23 mouse cellular contexts compared by ENCODE assay signal in genomic region chr6:40388660-40389059, GRCm38 (mm10). TPM values are rescaled to one million over a fixed set of nuclear protein-coding genes. Genes with fewer than 3 reads are reported as not detected.
A peak's percentile ranks its signal among the peaks of the same experiment; 100 is the strongest.
DNase-seq lines count a peak whose midpoint lies in the region; ATAC-seq and TF ChIP-seq lines count a peak whose summit lies in the region.
"Had no signal": no experiment of that assay in that cellular context is flagged by ENCODE, and none has a peak within 500 bp of the region (broad histone marks: within the 10 kb centered on the region; RNA-seq: fewer than 3 reads in every experiment).

No protein-coding gene starts in this region.

- no peak for DNase-seq in heart, adult 2 months
- peak; percentile 11 for DNase-seq in midbrain, embryonic 14.5 days
- no peak for DNase-seq in midbrain, embryonic 10.5 days (ENCODE audit: low spot score)
- no peak for DNase-seq in ovary, adult 18-20 months (ENCODE audit: low spot score)
- DNase-seq in B cell, adult 2 months, result no peak
- DNase-seq: adrenal gland, adult 2 months; cerebellum, adult 11-12 months; cerebellum, postnatal 25 days had no signal

- no peaks in the 10 kb centered on the region for H3K9me3 ChIP-seq in heart, embryonic 13.5 days
- no peaks in the 10 kb centered on the region for H3K9me3 ChIP-seq in midbrain, embryonic 14.5 days (ENCODE audit: control insufficient read depth, low read length)
- H3K9me3 ChIP-seq in midbrain, embryonic 10.5 days (replicated peaks), result no peaks in the 10 kb centered on the region
- H3K9me3 ChIP-seq in liver, embryonic 12.5 days (replicated peaks), result no peaks in the 10 kb centered on the region
- H3K9me3 ChIP-seq in intestine, postnatal 0 days (ENCODE audit: control insufficient read depth), result no peaks in the 10 kb centered on the region
- H3K9me3 ChIP-seq: forebrain, embryonic 13.5 days; hindbrain, embryonic 10.5 days; kidney, embryonic 15.5 days; limb, embryonic 13.5 days; megakaryocyte, embryonic 14.5 days had no signal

- H3K27ac ChIP-seq in heart, embryonic 13.5 days (replicated peaks), result peak overlapping the region; percentile 20; the same call in 1 of the 2 replicates
- H3K27ac ChIP-seq in heart, adult 2 months, result no peak overlapping the region
- H3K27ac ChIP-seq in midbrain, embryonic 14.5 days (replicated peaks; ENCODE audit: low read depth, low read length), result no peak overlapping the region
- H3K27ac ChIP-seq in midbrain, embryonic 10.5 days (replicated peaks), result no peak overlapping the region
- no peak overlapping the region for H3K27ac ChIP-seq in liver, embryonic 12.5 days
- H3K27ac ChIP-seq in intestine, postnatal 0 days (ENCODE audit: low read depth, low read length), result no peak overlapping the region
- H3K27ac ChIP-seq: forebrain, embryonic 13.5 days; hindbrain, embryonic 10.5 days; kidney, embryonic 15.5 days; limb, embryonic 13.5 days had no signal

- no peaks in the 10 kb centered on the region for H3K79me2 ChIP-seq in heart, adult 2 months (replicated peaks; ENCODE audit: control insufficient read depth, insufficient read depth, low read length)

- no peak for TF ChIP-seq POLR2A in heart, adult 2 months (IDR thresholded peaks at IDR 0.05; ENCODE audit: insufficient read depth, low read depth, low read length)

- H3K4me2 ChIP-seq in heart, embryonic 13.5 days, result peak overlapping the region; percentile 29
- H3K4me2 ChIP-seq in midbrain, embryonic 14.5 days (ENCODE audit: low read length), result no peak overlapping the region
- H3K4me2 ChIP-seq in liver, embryonic 12.5 days, result peak overlapping the region; percentile 7; the same call in 1 of the 2 replicates
- H3K4me2 ChIP-seq in intestine, postnatal 0 days (replicated peaks; ENCODE audit: low read depth), result no peak overlapping the region
- H3K4me2 ChIP-seq: forebrain, embryonic 13.5 days; kidney, embryonic 15.5 days; limb, embryonic 13.5 days had no signal

- ATAC-seq in heart, embryonic 13.5 days (ENCODE audit: extremely low read depth, insufficient number of reproducible peaks, low FRiP score, low TSS enrichment), result no peak
- no peak for ATAC-seq in midbrain, embryonic 14.5 days (ENCODE audit: low FRiP score, low TSS enrichment)
- peak; percentile 82 for ATAC-seq in liver, embryonic 12.5 days
- no peak for ATAC-seq in intestine, postnatal 0 days
- ATAC-seq: forebrain, embryonic 13.5 days; inflammation-experienced regulatory T-cells, adult 6 months; lung, postnatal 0 days had no signal

- TF ChIP-seq CTCF in heart, adult 2 months (IDR thresholded peaks at IDR 0.05), result no peak
- no peak for TF ChIP-seq CTCF in intestine, postnatal 0 days (IDR thresholded peaks at IDR 0.05; ENCODE audit: low read depth)

- no peak for TF ChIP-seq EP300 in heart, adult 2 months (IDR thresholded peaks at IDR 0.05; ENCODE audit: insufficient read depth, low read depth, low read length)

- intact Hi-C loops in heart, adult 2 months (cut with DNase I), result no loop called here

- H3K4me3 ChIP-seq in heart, embryonic 13.5 days, result no peak overlapping the region; the same call in 1 of the 2 replicates
- no peak overlapping the region for H3K4me3 ChIP-seq in heart, adult 2 months
- no peak overlapping the region for H3K4me3 ChIP-seq in midbrain, embryonic 14.5 days (replicated peaks; ENCODE audit: low read depth, low read length)
- no peak overlapping the region for H3K4me3 ChIP-seq in midbrain, embryonic 10.5 days
- no peak overlapping the region for H3K4me3 ChIP-seq in liver, embryonic 12.5 days
- H3K4me3 ChIP-seq in intestine, postnatal 0 days (ENCODE audit: low read depth, low read length), result no peak overlapping the region
- H3K4me3 ChIP-seq: forebrain, embryonic 13.5 days; hindbrain, embryonic 10.5 days; kidney, embryonic 15.5 days; limb, embryonic 13.5 days; megakaryocyte, embryonic 14.5 days had no signal

- no peaks in the 10 kb centered on the region for H3K27me3 ChIP-seq in heart, embryonic 13.5 days (replicated peaks)
- H3K27me3 ChIP-seq in heart, adult 2 months (ENCODE audit: control insufficient read depth, insufficient read depth, low read length), result no peaks in the 10 kb centered on the region
- H3K27me3 ChIP-seq in midbrain, embryonic 14.5 days (ENCODE audit: control insufficient read depth, insufficient read depth, low read length), result no peaks in the 10 kb centered on the region
- no peaks in the 10 kb centered on the region for H3K27me3 ChIP-seq in midbrain, embryonic 10.5 days (ENCODE audit: low read depth, poor library complexity, severe bottlenecking)
- H3K27me3 ChIP-seq in liver, embryonic 12.5 days (replicated peaks), result no peaks in the 10 kb centered on the region
- no peaks in the 10 kb centered on the region for H3K27me3 ChIP-seq in intestine, postnatal 0 days (replicated peaks; ENCODE audit: control insufficient read depth, insufficient read depth, low read length)
- H3K27me3 ChIP-seq: forebrain, embryonic 13.5 days; kidney, embryonic 15.5 days; limb, embryonic 13.5 days; megakaryocyte, embryonic 14.5 days had no signal

- WGBS in heart, embryonic 13.5 days, result 17% methylated on average over 4 of the region's 4 CpGs
- 50% methylated on average over 4 of the region's 4 CpGs for WGBS in heart, adult 2 months
- WGBS in midbrain, embryonic 14.5 days, result 60% methylated on average over 4 of the region's 4 CpGs
- 67% methylated on average over 4 of the region's 4 CpGs for WGBS in midbrain, embryonic 10.5 days
- 17% methylated on average over 4 of the region's 4 CpGs for WGBS in liver, embryonic 12.5 days (ENCODE audit: insufficient replicate concordance)
- 55% methylated on average over 4 of the region's 4 CpGs for WGBS in intestine, postnatal 0 days

- H3K36me3 ChIP-seq in heart, embryonic 13.5 days, result peaks cover 9% of the 10 kb centered on the region; the same call in 1 of the 2 replicates
- H3K36me3 ChIP-seq in heart, adult 2 months (ENCODE audit: control insufficient read depth, insufficient read depth, low read length), result no peaks in the 10 kb centered on the region
- H3K36me3 ChIP-seq in midbrain, embryonic 14.5 days (ENCODE audit: control insufficient read depth, insufficient read depth, low read length), result peaks cover 8% of the 10 kb centered on the region; the same call in 1 of the 2 replicates
- peaks cover 21% of the 10 kb centered on the region for H3K36me3 ChIP-seq in midbrain, embryonic 10.5 days
- peaks cover 15% of the 10 kb centered on the region for H3K36me3 ChIP-seq in liver, embryonic 12.5 days
- no peaks in the 10 kb centered on the region for H3K36me3 ChIP-seq in intestine, postnatal 0 days (ENCODE audit: control insufficient read depth, insufficient read depth)

- peak overlapping the region; percentile 63 for H3K9ac ChIP-seq in heart, embryonic 13.5 days
- no peak overlapping the region for H3K9ac ChIP-seq in heart, adult 2 months (ENCODE audit: low read depth, low read length)
- H3K9ac ChIP-seq in midbrain, embryonic 14.5 days (replicated peaks; ENCODE audit: low read length), result no peak overlapping the region
- H3K9ac ChIP-seq in liver, embryonic 12.5 days, result no peak overlapping the region
- no peak overlapping the region for H3K9ac ChIP-seq in intestine, postnatal 0 days (ENCODE audit: low read depth, low read length)
- H3K9ac ChIP-seq: forebrain, embryonic 13.5 days; kidney, embryonic 15.5 days; limb, embryonic 13.5 days had no signal

- H3K4me1 ChIP-seq in heart, embryonic 13.5 days, result peaks cover 9% of the 10 kb centered on the region
- no peaks in the 10 kb centered on the region for H3K4me1 ChIP-seq in heart, adult 2 months (ENCODE audit: control insufficient read depth, insufficient read depth, low read length)
- no peaks in the 10 kb centered on the region for H3K4me1 ChIP-seq in midbrain, embryonic 14.5 days (ENCODE audit: control insufficient read depth, insufficient read depth, low read length)
- peaks cover 9% of the 10 kb centered on the region for H3K4me1 ChIP-seq in midbrain, embryonic 10.5 days
- peaks cover 16% of the 10 kb centered on the region for H3K4me1 ChIP-seq in liver, embryonic 12.5 days
- no peaks in the 10 kb centered on the region for H3K4me1 ChIP-seq in intestine, postnatal 0 days (replicated peaks; ENCODE audit: control insufficient read depth, insufficient read depth, low read length)
- H3K4me1 ChIP-seq: hindbrain, embryonic 10.5 days; kidney, embryonic 15.5 days; limb, embryonic 13.5 days had no signal

RNA-seq across cellular contexts. Expression of gene E330009J07Rik, which starts 47.3 kb away (rescaled TPM):
- 3.1 and 3.2 TPM in 2 replicates for polyA plus RNA-seq in heart, embryonic 13.5 days (2015; fragmentation: Nextera tagmentation; extraction: Ambion mirVana)
- 1 to 10 TPM; 2.5 to 4.5 TPM for total RNA-seq in heart, adult 2 months (2021)
- 1.7 and 3.5 TPM in 2 replicates for polyA plus RNA-seq in heart, adult 2 months (2012; rRNA removed)
- 13.7 and 14.7 TPM in 2 replicates for polyA plus RNA-seq in midbrain, embryonic 14.5 days (2014; fragmentation: Nextera tagmentation; extraction: Ambion mirVana)
- 12.2 and 12.5 TPM in 2 replicates for polyA plus RNA-seq in midbrain, embryonic 10.5 days (2016; fragmentation: Nextera tagmentation; extraction: Ambion mirVana)
- 2.2 and 2.3 TPM in 2 replicates for polyA plus RNA-seq in liver, embryonic 12.5 days (2016; fragmentation: Nextera tagmentation; extraction: Ambion mirVana)
- polyA plus RNA-seq in intestine, postnatal 0 days (2015; fragmentation: Nextera tagmentation; extraction: Ambion mirVana), result 4.4 TPM in 2 replicates

RNA-seq across cellular contexts. Expression of gene Wee2, which starts 50.2 kb away (rescaled TPM):
- polyA plus RNA-seq in heart, embryonic 13.5 days (2015; fragmentation: Nextera tagmentation; extraction: Ambion mirVana), result not detected in 2 replicates
- total RNA-seq in heart, adult 2 months (2021), result not detected
- not detected in 2 replicates for polyA plus RNA-seq in heart, adult 2 months (2012; rRNA removed)
- 0.09 and 0.14 TPM in 2 replicates for polyA plus RNA-seq in midbrain, embryonic 14.5 days (2014; fragmentation: Nextera tagmentation; extraction: Ambion mirVana)
- polyA plus RNA-seq in midbrain, embryonic 10.5 days (2016; fragmentation: Nextera tagmentation; extraction: Ambion mirVana), result 0.07 TPM in 1 of 2 replicates, not detected in the other
- polyA plus RNA-seq in liver, embryonic 12.5 days (2016; fragmentation: Nextera tagmentation; extraction: Ambion mirVana), result not detected in 2 replicates
- not detected in 2 replicates for polyA plus RNA-seq in intestine, postnatal 0 days (2015; fragmentation: Nextera tagmentation; extraction: Ambion mirVana)
- total RNA-seq: adrenal gland, adult 2 months; gastrocnemius, postnatal 4 days; layer of hippocampus, postnatal 14 days had no signal
- polyA plus RNA-seq: adrenal gland, adult 2 months; C2C12; hindbrain, embryonic 10.5 days; inflammation-experienced regulatory T-cells, adult 6 months; large intestine, adult 2 months; limb, embryonic 13.5 days; lung, postnatal 0 days; urinary bladder, adult 2 months had no signal

Comparison
In these comparisons a context has a peak if more than half of its experiments do, and no peak if none do; other contexts are left out.
1. H3K4me2 ChIP-seq: peak in heart, embryonic 13.5 days (single experiment) and liver, embryonic 12.5 days (single experiment); none in midbrain, embryonic 14.5 days (single experiment) and intestine, postnatal 0 days (single experiment).